ENCODE assay signal across 18 mouse cellular contexts in genomic region chr14:32347307-32347706, GRCm38 (mm10). TPM values are rescaled to one million over a fixed set of nuclear protein-coding genes. Genes with fewer than 3 reads are reported as not detected.
A peak's percentile ranks its signal among the peaks of the same experiment; 100 is the strongest.
DNase-seq lines count a peak whose midpoint lies in the region.
"Had no signal": no experiment of that assay in that cellular context is flagged by ENCODE, and none has a peak within 500 bp of the region (broad histone marks: within the 10 kb centered on the region; RNA-seq: fewer than 3 reads in every experiment).

No protein-coding gene starts in this region.

- peak; percentile 81 for DNase-seq in heart, adult 11 months
- no peak for DNase-seq in heart, adult 18-20 months
- DNase-seq: adrenal gland, adult 2 months; adrenal gland, adult 8-10 months; adrenal gland, postnatal 10 days; adrenal gland, postnatal 14 days; adrenal gland, postnatal 25 days; adrenal gland, postnatal 36 days; B cell, adult 2 months; cerebellum, adult 11 months; cerebellum, adult 11-12 months; cerebellum, adult 18-20 months; cerebellum, adult 2 months had no signal

RNA-seq across cellular contexts. Expression of gene Ogdhl, which starts 25.5 kb away (rescaled TPM):
- 10 to 100 TPM; 70.4 to 86.7 TPM for total RNA-seq in heart, adult 18-20 months (2021)

RNA-seq across cellular contexts. Expression of gene 1700024G13Rik, which starts 40.9 kb away (rescaled TPM):
- not detected for total RNA-seq in heart, adult 18-20 months (2021)
- total RNA-seq: adrenal gland, adult 18-20 months; adrenal gland, adult 2 months; adrenal gland, adult 8-10 months; adrenal gland, postnatal 10 days; adrenal gland, postnatal 14 days; adrenal gland, postnatal 25 days; adrenal gland, postnatal 36 days; adrenal gland, postnatal 4 days; CH12.LX; G1E; MEL had no signal
